Mouse (Mus musculus): ENCODE measurements around the gene Gne.

DNA sequence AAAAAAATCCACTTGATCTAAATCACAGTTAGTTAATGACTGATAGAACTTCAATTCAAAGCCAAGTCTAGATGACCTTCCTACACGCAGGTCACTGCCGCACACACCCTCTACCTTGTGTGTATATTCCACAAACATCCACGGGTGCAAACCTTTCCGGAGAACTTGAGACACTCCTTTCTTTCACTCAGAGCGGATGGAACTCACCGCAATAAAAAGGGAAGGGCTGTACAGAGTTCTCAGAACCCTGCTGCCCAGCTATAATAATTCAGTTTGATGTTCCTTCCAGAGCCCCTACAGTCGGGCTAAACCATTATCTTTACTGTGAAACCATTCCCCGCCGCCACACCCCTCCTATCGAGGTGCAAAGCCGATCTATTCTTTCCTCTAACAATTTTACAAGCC is 12.2 kb downstream of the Gne start:
- TF ChIP-seq CTCF (IDR thresholded peaks at IDR 0.05; ENCODE audit: low read depth) (no peak), EP300 (IDR thresholded peaks at IDR 0.05; ENCODE audit: low read depth) (no peak)

Data from liver, postnatal 0 days (tissue).